Mouse (Mus musculus) kidney, postnatal 0 days (tissue): ENCODE data around the gene Arhgef3. TPM values are rescaled to one million over a fixed set of nuclear protein-coding genes. Genes with fewer than 3 reads are reported as not detected.
"Not testable (repeated sequence)": the region's sequence is repeated elsewhere in the genome, so short reads cannot be mapped to it uniquely, and the experiment has no call there.

ENCODE experiments used
- ATAC-seq: fragments of 200-750 bp; cut with Nextera tagmentation; replicated peaks from 2 replicates; pipeline ENCODE4 v1.8.0; 2017; ENCODE audit warnings: low read depth, moderate number of reproducible peaks, moderate TSS enrichment, moderate library complexity; ENCODE audit not compliant: low FRiP score
- DNase-seq: peaks from one replicate; pipeline ENCODE4 v3.0.0-alpha.2; 2016; ENCODE audit warnings: low spot score
- H3K27ac ChIP-seq: fragments of 300-500 bp; sonication (generic); 2 replicates; pipeline ENCODE4 v1.5.1; 2014; ENCODE audit warnings: mild to moderate bottlenecking
- H3K27me3 ChIP-seq: fragments of 300-500 bp; sonication (generic); 2 replicates; pipeline ENCODE4 v1.6.1; 2014; ENCODE audit warnings: low read length, mixed read lengths; ENCODE audit not compliant: insufficient read depth
- H3K36me3 ChIP-seq: fragments of 300-500 bp; sonication (generic); 2 replicates; pipeline ENCODE4 v1.6.1; 2014; ENCODE audit warnings: low read length, mixed read lengths; ENCODE audit not compliant: insufficient read depth
- H3K4me1 ChIP-seq: fragments of 300-500 bp; sonication (generic); replicated peaks from 2 replicates; pipeline ENCODE4 v1.6.1; 2014; ENCODE audit warnings: antibody characterized with exemption, low read length, mixed read lengths; ENCODE audit not compliant: insufficient read depth
- H3K4me2 ChIP-seq: fragments of 300-500 bp; sonication (generic); 2 replicates; pipeline ENCODE4 v1.6.1; 2014; ENCODE audit warnings: mild to moderate bottlenecking, low read length, moderate library complexity, mixed read lengths
- H3K4me3 ChIP-seq: fragments of 300-500 bp; sonication (generic); replicated peaks from 2 replicates; pipeline ENCODE4 v1.5.1; 2014; ENCODE audit warnings: low read depth, low read length
- H3K9ac ChIP-seq: fragments of 300-500 bp; sonication (generic); 2 replicates; pipeline ENCODE4 v1.6.1; 2014; ENCODE audit warnings: low read depth, low read length
- H3K9me3 ChIP-seq: fragments of 300-500 bp; sonication (generic); replicated peaks from 2 replicates; pipeline ENCODE4 v1.6.1; 2016; ENCODE audit warnings: low read length, inconsistent platforms, mixed read lengths
- CTCF ChIP-seq: IDR thresholded peaks from 2 replicates; pipeline ENCODE4 v1.5.1; 2016; ENCODE audit warnings: antibody characterized with exemption, low read depth, mild to moderate bottlenecking, moderate library complexity
- WGBS: fragments of 180-500 bp; shearing (Covaris S2); extraction: QIAGEN DNeasy Blood & Tissue Kit; methylation state at CpG from one replicate; pipeline ENCODE4 v1.1.7; 2014; 5-methylcytosine and 5-hydroxymethylcytosine counted together
- polyA plus RNA-seq: library from polyadenylated mRNA; unstranded; fragments of >200 nt; fragmentation: Nextera tagmentation; extraction: Ambion mirVana; gene quantifications from 2 replicates; pipeline ENCODE4 v1.2.1, GENCODE M21; 2015

The Arhgef3 gene
- polyA plus RNA-seq, 1 experiment from 2014 or later: 20.0 TPM

- no peak for TF ChIP-seq CTCF
- DNase-seq (peak; percentile 51), ATAC-seq (no peak)
- H3K9ac ChIP-seq: no peak overlapping the region
- H3K4me2 ChIP-seq: no peak overlapping the region
- H3K4me1 ChIP-seq: peaks cover 10% of the 10 kb centered on the region; the same call in 1 of the 2 replicates
- no peak overlapping the region; the same call in 1 of the 2 replicates for H3K27ac ChIP-seq
- 86% methylated on average over 8 of the region's 8 CpGs for WGBS
- no peak overlapping the region for H3K4me3 ChIP-seq
- H3K27me3 ChIP-seq: no peaks in the 10 kb centered on the region
- no peaks in the 10 kb centered on the region for H3K36me3 ChIP-seq
- H3K9me3 ChIP-seq: no peaks in the 10 kb centered on the region
These were observed 127.6 kb downstream of the Arhgef3 start for GRCm38 (mm10) chr14:27242253-27242652.

- no peak for TF ChIP-seq CTCF
- no peak for DNase-seq
- no peak overlapping the region for H3K4me2 ChIP-seq
- H3K4me3 ChIP-seq: no peak overlapping the region
- no peak overlapping the region for H3K27ac ChIP-seq
- no peak for ATAC-seq
- 34% methylated on average over 2 of the region's 2 CpGs for WGBS
- H3K9ac ChIP-seq: no peak overlapping the region
- no peaks in the 10 kb centered on the region for H3K36me3 ChIP-seq
- no peaks in the 10 kb centered on the region for H3K27me3 ChIP-seq
- peaks cover 4% of the 10 kb centered on the region; the same call in 1 of the 2 replicates for H3K4me1 ChIP-seq
- H3K9me3 ChIP-seq: no peaks in the 10 kb centered on the region
These were observed 128.1 kb downstream of the Arhgef3 start for GRCm38 (mm10) chr14:27242769-27243168.

GRCm38 (mm10) chr14:27243585-27243984 lies 128.9 kb downstream of the Arhgef3 start:
- Histone ChIP-seq H3K27ac (no peak overlapping the region), H3K4me3 (no peak overlapping the region), H3K4me1 (no peaks in the 10 kb centered on the region), H3K36me3 (no peaks in the 10 kb centered on the region), H3K9me3 (no peaks in the 10 kb centered on the region), H3K9ac (no peak overlapping the region), H3K4me2 (no peak overlapping the region), H3K27me3 (no peaks in the 10 kb centered on the region)
- 72% methylated on average over 5 of the region's 5 CpGs for WGBS
- ATAC-seq (no peak), DNase-seq (no peak)
- no peak for TF ChIP-seq CTCF

- Histone ChIP-seq H3K4me2 (no peak overlapping the region), H3K4me1 (no peaks in the 10 kb centered on the region), H3K9me3 (no peaks in the 10 kb centered on the region), H3K27ac (no peak overlapping the region), H3K36me3 (no peaks in the 10 kb centered on the region), H3K27me3 (no peaks in the 10 kb centered on the region), H3K9ac (no peak overlapping the region), H3K4me3 (no peak overlapping the region)
- TF ChIP-seq CTCF: no peak
- 0 out of 2 replicates have a peak, but pooled peaks have one; percentile 25 for ATAC-seq
- 56% methylated on average over 3 of the region's 3 CpGs for WGBS
- DNase-seq: no peak
These were observed 130.2 kb downstream of the Arhgef3 start for GRCm38 (mm10) chr14:27244898-27245297.

GRCm38 (mm10) chr14:27246424-27246823 lies 131.7 kb downstream of the Arhgef3 start:
- peak overlapping the region; percentile 62 for H3K27ac ChIP-seq
- H3K27me3 ChIP-seq: no peaks in the 10 kb centered on the region
- ATAC-seq: no peak
- no peaks in the 10 kb centered on the region for H3K36me3 ChIP-seq
- no peaks in the 10 kb centered on the region for H3K9me3 ChIP-seq
- no peak for DNase-seq
- TF ChIP-seq CTCF: no peak
- WGBS: 79% methylated on average over 5 of the region's 5 CpGs
- H3K4me1 ChIP-seq: no peaks in the 10 kb centered on the region
- H3K4me2 ChIP-seq: no peak overlapping the region
- H3K9ac ChIP-seq: no peak overlapping the region
- H3K4me3 ChIP-seq: no peak overlapping the region

- H3K9ac ChIP-seq, H3K4me3 ChIP-seq, H3K27me3 ChIP-seq, H3K4me2 ChIP-seq, DNase-seq, H3K9me3 ChIP-seq, H3K36me3 ChIP-seq, ATAC-seq, H3K4me1 ChIP-seq: not testable (repeated sequence)
- WGBS: 93% methylated on average over 10 of the region's 10 CpGs
- TF ChIP-seq CTCF: 0 out of 2 replicates have a peak, but pooled peaks have one; percentile 9
- H3K27ac ChIP-seq: peak overlapping the region; percentile 62; the same call in 1 of the 2 replicates
These were observed 132.2 kb downstream of the Arhgef3 start for GRCm38 (mm10) chr14:27246948-27247347.

- ATAC-seq (no peak), DNase-seq (no peak)
- no peak overlapping the region for H3K27ac ChIP-seq
- H3K9ac ChIP-seq: no peak overlapping the region
- H3K9me3 ChIP-seq: no peaks in the 10 kb centered on the region
- no peaks in the 10 kb centered on the region for H3K27me3 ChIP-seq
- no peak overlapping the region for H3K4me2 ChIP-seq
- TF ChIP-seq CTCF: no peak
- H3K4me1 ChIP-seq: no peaks in the 10 kb centered on the region
- no peaks in the 10 kb centered on the region for H3K36me3 ChIP-seq
- WGBS: 90% methylated on average over 1 of the region's 1 CpGs
- H3K4me3 ChIP-seq: no peak overlapping the region
These were observed 134.4 kb downstream of the Arhgef3 start for GRCm38 (mm10) chr14:27249121-27249520.
